Mouse (Mus musculus): ENCODE measurements around the gene Rptor. TPM values are rescaled to one million over a fixed set of nuclear protein-coding genes. Genes with fewer than 3 reads are reported as not detected.
A peak's percentile ranks its signal among the peaks of the same experiment; 100 is the strongest.

Gene Rptor
- polyA plus RNA-seq (2015; fragmentation: Nextera tagmentation; extraction: Ambion mirVana), result 3.1 TPM in 2 replicates

GRCm38 (mm10) chr11:119602763-119603526 lies at the start of gene Rptor:
Rptor (plus strand) TSS chr11:119602905.
- Histone ChIP-seq H3K4me1 (ENCODE audit: insufficient read depth) (peaks cover 13% of the 10 kb centered on the region), H3K36me3 (replicated peaks; ENCODE audit: insufficient read depth, low read length) (0 out of 2 replicates have a peak, but pooled peaks cover 3% of the 10 kb centered on the region), H3K9me3 (ENCODE audit: low read length) (no peaks in the 10 kb centered on the region), H3K27ac (ENCODE audit: low read depth) (peak within 1 kb of the TSS; percentile 85), H3K4me3 (ENCODE audit: low read depth, low read length) (peak within 1 kb of the TSS; percentile 100), H3K27me3 (ENCODE audit: insufficient read depth, low read length) (no peaks in the 10 kb centered on the region), H3K9ac (replicated peaks) (peak within 1 kb of the TSS; percentile 99), H3K4me2 (ENCODE audit: low read depth, low read length) (peak within 1 kb of the TSS; percentile 98)
- DNase-seq (peak; percentile 97), ATAC-seq (peak; percentile 100)
- TF ChIP-seq CTCF (IDR thresholded peaks at IDR 0.05; ENCODE audit: low read depth) (no peak), EP300 (IDR thresholded peaks at IDR 0.05; ENCODE audit: low read depth) (no peak)
- WGBS (ENCODE audit: insufficient replicate concordance), result under 1% methylated on average over 62 of the region's 63 CpGs

GRCm38 (mm10) chr11:119554706-119555105 lies 48.0 kb upstream of the Rptor start:
- no peak overlapping the region for H3K27ac ChIP-seq (ENCODE audit: low read depth)
- no peak for DNase-seq
- no peak overlapping the region for H3K4me2 ChIP-seq (ENCODE audit: low read depth, low read length)
- H3K9ac ChIP-seq (replicated peaks), result no peak overlapping the region
- TF ChIP-seq EP300 (IDR thresholded peaks at IDR 0.05; ENCODE audit: low read depth), result no peak
- no peak for TF ChIP-seq CTCF (IDR thresholded peaks at IDR 0.05; ENCODE audit: low read depth)
- 75% methylated on average over 7 of the region's 7 CpGs for WGBS (ENCODE audit: insufficient replicate concordance)
- H3K4me1 ChIP-seq (ENCODE audit: insufficient read depth), result peaks cover 8% of the 10 kb centered on the region
- H3K27me3 ChIP-seq (ENCODE audit: insufficient read depth, low read length), result peaks cover 13% of the 10 kb centered on the region
- no peaks in the 10 kb centered on the region for H3K36me3 ChIP-seq (replicated peaks; ENCODE audit: insufficient read depth, low read length)
- H3K4me3 ChIP-seq (ENCODE audit: low read depth, low read length), result no peak overlapping the region
- H3K9me3 ChIP-seq (ENCODE audit: low read length), result no peaks in the 10 kb centered on the region
- ATAC-seq, result no peak

- Histone ChIP-seq H3K27me3 (ENCODE audit: insufficient read depth, low read length) (0 out of 2 replicates have a peak, but pooled peaks cover 9% of the 10 kb centered on the region), H3K27ac (ENCODE audit: low read depth) (no peak overlapping the region), H3K4me2 (ENCODE audit: low read depth, low read length) (no peak overlapping the region), H3K36me3 (replicated peaks; ENCODE audit: insufficient read depth, low read length) (no peaks in the 10 kb centered on the region), H3K9ac (replicated peaks) (no peak overlapping the region), H3K4me1 (ENCODE audit: insufficient read depth) (peaks cover 8% of the 10 kb centered on the region), H3K9me3 (ENCODE audit: low read length) (no peaks in the 10 kb centered on the region), H3K4me3 (ENCODE audit: low read depth, low read length) (no peak overlapping the region)
- DNase-seq, result no peak
- ATAC-seq, result no peak
- no peak for TF ChIP-seq EP300 (IDR thresholded peaks at IDR 0.05; ENCODE audit: low read depth)
- TF ChIP-seq CTCF (IDR thresholded peaks at IDR 0.05; ENCODE audit: low read depth), result no peak
- WGBS (ENCODE audit: insufficient replicate concordance), result 71% methylated on average over 7 of the region's 7 CpGs
These were observed 47.5 kb upstream of the Rptor start for GRCm38 (mm10) chr11:119555170-119555569.

GRCm38 (mm10) chr11:119557940-119558869 lies 44.5 kb upstream of the Rptor start:
- TF ChIP-seq CTCF (IDR thresholded peaks at IDR 0.05; ENCODE audit: low read depth), result no peak
- no peak for TF ChIP-seq EP300 (IDR thresholded peaks at IDR 0.05; ENCODE audit: low read depth)
- no peaks in the 10 kb centered on the region for H3K4me1 ChIP-seq (ENCODE audit: insufficient read depth)
- H3K9me3 ChIP-seq (ENCODE audit: low read length), result no peaks in the 10 kb centered on the region
- no peak overlapping the region for H3K9ac ChIP-seq (replicated peaks)
- no peaks in the 10 kb centered on the region for H3K36me3 ChIP-seq (replicated peaks; ENCODE audit: insufficient read depth, low read length)
- 37% methylated on average over 16 of the region's 17 CpGs for WGBS (ENCODE audit: insufficient replicate concordance)
- 0 out of 2 replicates have a peak, but pooled peaks cover 10% of the 10 kb centered on the region for H3K27me3 ChIP-seq (ENCODE audit: insufficient read depth, low read length)
- no peak overlapping the region for H3K4me2 ChIP-seq (ENCODE audit: low read depth, low read length)
- ATAC-seq (no peak), DNase-seq (no peak)
- H3K27ac ChIP-seq (ENCODE audit: low read depth), result no peak overlapping the region
- H3K4me3 ChIP-seq (ENCODE audit: low read depth, low read length), result no peak overlapping the region

GRCm38 (mm10) chr11:119558870-119559610 lies 43.7 kb upstream of the Rptor start:
- 0 out of 2 replicates have a peak, but pooled peaks cover 16% of the 10 kb centered on the region for H3K27me3 ChIP-seq (ENCODE audit: insufficient read depth, low read length)
- H3K4me2 ChIP-seq (ENCODE audit: low read depth, low read length), result no peak overlapping the region
- H3K9me3 ChIP-seq (ENCODE audit: low read length), result no peaks in the 10 kb centered on the region
- no peaks in the 10 kb centered on the region for H3K4me1 ChIP-seq (ENCODE audit: insufficient read depth)
- TF ChIP-seq CTCF (IDR thresholded peaks at IDR 0.05; ENCODE audit: low read depth) (no peak), EP300 (IDR thresholded peaks at IDR 0.05; ENCODE audit: low read depth) (no peak)
- ATAC-seq (no peak), DNase-seq (no peak)
- H3K36me3 ChIP-seq (replicated peaks; ENCODE audit: insufficient read depth, low read length), result no peaks in the 10 kb centered on the region
- no peak overlapping the region for H3K27ac ChIP-seq (ENCODE audit: low read depth)
- no peak overlapping the region for H3K4me3 ChIP-seq (ENCODE audit: low read depth, low read length)
- WGBS (ENCODE audit: insufficient replicate concordance), result 24% methylated on average over 8 of the region's 9 CpGs
- no peak overlapping the region for H3K9ac ChIP-seq (replicated peaks)

Measured in liver, postnatal 0 days (tissue).